Mouse (Mus musculus): ENCODE data around the gene Agfg2. TPM values are rescaled to one million over a fixed set of nuclear protein-coding genes. Genes with fewer than 3 reads are reported as not detected.

The Agfg2 gene
- polyA plus RNA-seq, 1 experiment from 2014 or later: 12.2 TPM

DNA sequence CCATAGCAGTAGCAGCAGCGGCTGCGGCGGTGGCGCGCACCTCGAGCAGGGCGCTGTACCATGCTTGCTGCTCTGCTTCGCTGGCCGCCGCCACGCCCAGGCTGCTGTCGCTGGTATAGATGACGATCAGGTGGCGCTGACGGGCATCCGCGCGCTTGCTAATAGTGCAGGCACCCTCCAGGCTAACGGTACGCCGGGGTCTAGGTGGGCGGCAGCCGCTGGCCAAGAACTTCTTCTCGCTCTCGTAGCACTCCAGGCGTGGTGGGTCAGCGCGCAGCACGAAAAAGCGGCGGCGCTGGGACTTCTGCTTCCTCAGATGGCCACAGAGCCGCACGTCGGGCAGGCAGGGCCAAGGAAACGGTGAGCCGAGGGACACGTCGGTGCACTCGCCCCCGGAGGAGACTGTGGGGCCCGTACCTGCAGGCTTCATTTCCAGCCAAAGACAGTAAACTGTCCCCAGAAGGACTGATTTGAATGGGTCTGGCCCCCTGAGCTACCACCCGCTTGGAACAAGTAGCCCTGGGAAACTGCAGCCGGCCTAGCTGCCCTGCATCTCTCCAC, 39.4 kb downstream of the Agfg2 start:
- Histone ChIP-seq H3K9ac (peak overlapping the region; percentile 23; the same call in 1 of the 2 replicates), H3K4me1 (ENCODE audit: insufficient read depth) (peaks cover 5% of the 10 kb centered on the region; the same call in 1 of the 2 replicates), H3K27ac (ENCODE audit: low read depth) (no peak overlapping the region), H3K27me3 (ENCODE audit: insufficient read depth, low read length) (peaks cover 24% of the 10 kb centered on the region), H3K4me3 (ENCODE audit: low read depth, low read length) (peak overlapping the region; percentile 26), H3K9me3 (ENCODE audit: low read depth, low read length) (no peaks in the 10 kb centered on the region), H3K4me2 (peak overlapping the region; percentile 56), H3K36me3 (ENCODE audit: insufficient read depth) (peaks cover 28% of the 10 kb centered on the region)
- peak; percentile 52 for DNase-seq
- 4% methylated on average over 44 of the region's 44 CpGs for WGBS
- no peak for ATAC-seq (ENCODE audit: insufficient read depth)
- no peak for TF ChIP-seq CTCF (IDR thresholded peaks at IDR 0.05; ENCODE audit: low read depth)

DNA sequence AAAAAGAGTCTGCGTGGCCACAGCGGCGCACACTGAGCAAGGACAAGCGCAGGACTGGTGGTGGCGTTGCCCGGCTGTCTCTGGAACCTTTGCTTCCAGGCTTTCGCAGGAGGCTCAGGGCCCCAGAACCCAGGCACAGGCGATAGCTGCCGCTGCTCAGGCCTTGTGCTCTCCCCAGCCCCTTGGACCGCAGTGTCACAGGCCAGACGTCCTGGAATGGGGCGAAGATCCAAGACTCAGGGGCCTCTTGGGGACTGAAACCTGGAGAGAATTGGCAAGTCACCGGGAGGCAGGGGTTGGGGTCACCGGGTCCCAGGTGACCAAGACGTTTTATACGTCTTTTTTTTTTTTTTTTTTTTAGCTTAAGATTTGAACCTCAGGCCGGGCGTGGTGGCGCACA, 40.0 kb downstream of the Agfg2 start:
- no peak for DNase-seq
- no peak overlapping the region for H3K4me2 ChIP-seq
- H3K4me3 ChIP-seq (ENCODE audit: low read depth, low read length): no peak overlapping the region
- no peaks in the 10 kb centered on the region for H3K9me3 ChIP-seq (ENCODE audit: low read depth, low read length)
- H3K27ac ChIP-seq (ENCODE audit: low read depth): no peak overlapping the region
- H3K36me3 ChIP-seq (ENCODE audit: insufficient read depth): peaks cover 35% of the 10 kb centered on the region
- no peak for ATAC-seq (ENCODE audit: insufficient read depth)
- no peak overlapping the region for H3K9ac ChIP-seq
- 45% methylated on average over 19 of the region's 19 CpGs for WGBS
- H3K4me1 ChIP-seq (ENCODE audit: insufficient read depth): no peaks in the 10 kb centered on the region
- H3K27me3 ChIP-seq (ENCODE audit: insufficient read depth, low read length): peaks cover 24% of the 10 kb centered on the region
- no peak for TF ChIP-seq CTCF (IDR thresholded peaks at IDR 0.05; ENCODE audit: low read depth)

GRCm38 (mm10) chr5:137642886-137643285, 41.6 kb downstream of the Agfg2 start:
- WGBS: 41% methylated on average over 4 of the region's 4 CpGs
- no peak overlapping the region for H3K27ac ChIP-seq (ENCODE audit: low read depth)
- H3K4me2 ChIP-seq: no peak overlapping the region
- H3K36me3 ChIP-seq (ENCODE audit: insufficient read depth): peaks cover 51% of the 10 kb centered on the region
- no peak for DNase-seq
- no peak for TF ChIP-seq CTCF (IDR thresholded peaks at IDR 0.05; ENCODE audit: low read depth)
- H3K9ac ChIP-seq: no peak overlapping the region
- H3K4me3 ChIP-seq (ENCODE audit: low read depth, low read length): no peak overlapping the region
- no peaks in the 10 kb centered on the region for H3K4me1 ChIP-seq (ENCODE audit: insufficient read depth)
- peaks cover 24% of the 10 kb centered on the region for H3K27me3 ChIP-seq (ENCODE audit: insufficient read depth, low read length)
- ATAC-seq (ENCODE audit: insufficient read depth): no peak
- no peaks in the 10 kb centered on the region for H3K9me3 ChIP-seq (ENCODE audit: low read depth, low read length)

DNA sequence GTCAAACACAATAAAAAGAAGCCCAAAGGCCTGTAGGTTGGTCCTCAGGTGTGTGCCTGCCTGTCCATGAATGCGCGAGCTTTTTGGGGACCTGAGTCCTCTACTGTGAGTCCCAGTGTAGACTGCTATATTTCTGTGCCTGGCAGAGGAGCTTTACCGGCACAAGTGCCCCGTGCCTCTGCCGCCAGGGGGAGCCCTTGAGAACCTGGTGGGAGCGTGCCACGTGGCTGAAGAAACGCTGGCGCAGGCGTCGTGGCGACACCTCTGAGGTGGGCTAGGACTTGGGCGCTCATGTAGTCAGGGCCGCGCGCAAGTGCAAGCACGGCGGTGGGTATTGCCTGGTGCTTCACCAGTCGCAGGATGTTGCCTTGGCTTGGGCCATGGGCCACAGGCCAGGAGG, 43.5 kb downstream of the Agfg2 start, which contains the start of gene Sap25:
Gene Sap25, plus strand, starts transcription at position 281 of the 400 bp plus-strand sequence.
- no peak within 1 kb of the TSS for H3K27ac ChIP-seq (ENCODE audit: low read depth)
- no peak within 1 kb of the TSS for H3K4me2 ChIP-seq
- WGBS: 84% methylated on average over 19 of the region's 19 CpGs
- no peak within 1 kb of the TSS for H3K9ac ChIP-seq
- ATAC-seq (ENCODE audit: insufficient read depth) (no peak), DNase-seq (no peak)
- peaks cover 69% of the 10 kb centered on the region for H3K36me3 ChIP-seq (ENCODE audit: insufficient read depth)
- H3K9me3 ChIP-seq (ENCODE audit: low read depth, low read length): no peaks in the 10 kb centered on the region
- no peaks in the 10 kb centered on the region for H3K4me1 ChIP-seq (ENCODE audit: insufficient read depth)
- TF ChIP-seq CTCF (IDR thresholded peaks at IDR 0.05; ENCODE audit: low read depth): peak; percentile 54
- peaks cover 23% of the 10 kb centered on the region for H3K27me3 ChIP-seq (ENCODE audit: insufficient read depth, low read length)
- no peak within 1 kb of the TSS for H3K4me3 ChIP-seq (ENCODE audit: low read depth, low read length)

GRCm38 (mm10) chr5:137639472-137639871, 45.1 kb downstream of the Agfg2 start:
- H3K36me3 ChIP-seq (ENCODE audit: insufficient read depth): peaks cover 81% of the 10 kb centered on the region
- no peak overlapping the region for H3K27ac ChIP-seq (ENCODE audit: low read depth)
- H3K4me3 ChIP-seq (ENCODE audit: low read depth, low read length): no peak overlapping the region
- WGBS: 68% methylated on average over 7 of the region's 7 CpGs
- peaks cover 8% of the 10 kb centered on the region for H3K27me3 ChIP-seq (ENCODE audit: insufficient read depth, low read length)
- no peaks in the 10 kb centered on the region for H3K9me3 ChIP-seq (ENCODE audit: low read depth, low read length)
- ATAC-seq (ENCODE audit: insufficient read depth) (0 out of 2 replicates have a peak, but pooled peaks have one; percentile 14), DNase-seq (no peak)
- H3K4me2 ChIP-seq: no peak overlapping the region
- no peak for TF ChIP-seq CTCF (IDR thresholded peaks at IDR 0.05; ENCODE audit: low read depth)
- no peak overlapping the region for H3K9ac ChIP-seq
- H3K4me1 ChIP-seq (ENCODE audit: insufficient read depth): no peaks in the 10 kb centered on the region

GRCm38 (mm10) chr5:137633397-137634084, 51.0 kb downstream of the Agfg2 start:
- no peak for TF ChIP-seq CTCF (IDR thresholded peaks at IDR 0.05; ENCODE audit: low read depth)
- Histone ChIP-seq H3K36me3 (ENCODE audit: insufficient read depth) (peaks cover 54% of the 10 kb centered on the region), H3K9ac (no peak overlapping the region)

GRCm38 (mm10) chr5:137631591-137631990, 52.9 kb downstream of the Agfg2 start:
- 48% methylated on average over 4 of the region's 4 CpGs for WGBS

More at GRCm38 (mm10) chr5:137633397-137634084, 51.0 kb downstream of the Agfg2 start:
- Histone ChIP-seq H3K27ac (ENCODE audit: low read depth) (no peak overlapping the region), H3K4me3 (ENCODE audit: low read depth, low read length) (no peak overlapping the region), H3K27me3 (ENCODE audit: insufficient read depth, low read length) (no peaks in the 10 kb centered on the region), H3K4me2 (no peak overlapping the region), H3K9me3 (ENCODE audit: low read depth, low read length) (no peaks in the 10 kb centered on the region), H3K4me1 (ENCODE audit: insufficient read depth) (peaks cover 20% of the 10 kb centered on the region)
- no peak for ATAC-seq (ENCODE audit: insufficient read depth)
- DNase-seq: no peak
- 70% methylated on average over 12 of the region's 12 CpGs for WGBS

More at GRCm38 (mm10) chr5:137631591-137631990, 52.9 kb downstream of the Agfg2 start:
- peak overlapping the region; percentile 90 for H3K4me2 ChIP-seq
- no peak for TF ChIP-seq CTCF (IDR thresholded peaks at IDR 0.05; ENCODE audit: low read depth)
- H3K27me3 ChIP-seq (ENCODE audit: insufficient read depth, low read length): no peaks in the 10 kb centered on the region
- peak overlapping the region; percentile 75; the same call in 1 of the 2 replicates for H3K9ac ChIP-seq
- H3K36me3 ChIP-seq (ENCODE audit: insufficient read depth): peaks cover 35% of the 10 kb centered on the region
- ATAC-seq (ENCODE audit: insufficient read depth): no peak
- peak overlapping the region; percentile 68; the same call in 1 of the 2 replicates for H3K27ac ChIP-seq (ENCODE audit: low read depth)
- peaks cover 20% of the 10 kb centered on the region for H3K4me1 ChIP-seq (ENCODE audit: insufficient read depth)
- no peak overlapping the region for H3K4me3 ChIP-seq (ENCODE audit: low read depth, low read length)
- H3K9me3 ChIP-seq (ENCODE audit: low read depth, low read length): no peaks in the 10 kb centered on the region
- no peak for DNase-seq

Data from lung, embryonic 14.5 days (tissue).